Mouse (Mus musculus) myocyte (in vitro differentiated cells): ENCODE data around the gene Tmem50b.

Source experiments
- MAX ChIP-seq: IDR thresholded peaks from one replicate; pipeline ENCODE4 v1.6.1; 2011; ENCODE audit warnings: low read depth, mild to moderate bottlenecking, control low read depth
- MYOD1 ChIP-seq, 3 experiments: IDR thresholded peaks; one replicate each; pipeline ENCODE4 v1.6.1; 2011; ENCODE audit warnings: control low read depth in 2 of 3, low read depth in 2 of 3, mild to moderate bottlenecking in 2 of 3, moderate library complexity in 1 of 3; ENCODE audit not compliant: insufficient read length in 2 of 3, control insufficient read depth in 1 of 3
- POLR2A ChIP-seq: IDR thresholded peaks from one replicate; pipeline ENCODE4 v1.6.1; 2011; ENCODE audit warnings: low read depth, mild to moderate bottlenecking, control low read depth, moderate library complexity; ENCODE audit not compliant: insufficient read length
- TCF3 ChIP-seq: IDR thresholded peaks from one replicate; pipeline ENCODE4 v1.6.1; 2011; ENCODE audit warnings: low read depth, control low read depth; ENCODE audit not compliant: insufficient read length

- TF ChIP-seq MAX (no peak), POLR2A (no peak), MYOD1 (IDR thresholded peaks at IDR 0.05; ENCODE audit: control insufficient read depth in 1 of 3, insufficient read length in 2 of 3, low read depth in 2 of 3) (no peak), TCF3 (no peak)
Measured at GRCm38 (mm10) chr16:91532429-91532828, 65.2 kb downstream of the Tmem50b start.
